Mouse (Mus musculus) lung, postnatal 14 days (tissue): ENCODE results near the gene Tnrc18.
A peak's percentile ranks its signal among the peaks of the same experiment; 100 is the strongest.

Source experiments
- DNase-seq: peaks from one replicate; pipeline ENCODE4 v3.0.0; 2021

Gene Tnrc18

DNA sequence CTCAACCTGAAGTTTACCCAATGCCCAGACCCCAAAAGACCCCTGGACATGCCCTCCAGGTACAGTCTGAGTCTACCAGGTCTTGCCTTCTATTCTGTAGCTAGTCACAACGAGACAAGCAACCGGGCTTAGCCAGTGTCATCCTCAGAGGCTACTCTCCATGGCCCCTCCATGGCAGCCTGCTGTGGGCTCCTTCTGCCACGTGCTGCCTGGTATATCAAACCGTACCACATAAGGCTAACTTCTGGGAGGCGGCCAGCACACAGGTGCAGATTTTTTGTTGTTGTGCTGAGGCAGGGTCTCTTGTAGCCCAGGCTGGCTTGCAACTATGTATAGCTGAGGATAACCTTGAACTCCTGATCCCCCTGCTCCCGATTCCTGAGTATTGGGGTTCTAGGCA is 101.4 kb downstream of the Tnrc18 start:
- no peak for DNase-seq

DNA sequence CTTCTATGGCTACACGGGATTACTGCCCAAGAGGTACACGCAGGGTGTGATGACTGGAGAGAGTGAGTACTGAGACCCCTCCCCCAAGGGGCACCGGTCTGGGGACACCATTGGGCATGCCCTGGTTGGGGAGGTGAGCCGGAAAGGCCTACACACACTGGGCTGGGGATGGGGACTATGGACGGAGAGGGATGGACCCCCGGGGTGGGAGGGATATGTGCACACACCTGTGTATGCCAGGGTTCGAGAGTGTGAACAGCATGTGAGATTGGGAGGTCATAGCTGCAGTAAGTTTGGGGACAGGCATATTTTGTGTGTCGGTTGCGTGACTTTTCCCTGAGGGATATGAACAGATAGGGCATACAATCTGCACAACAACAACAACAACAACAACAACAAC is 102.4 kb downstream of the Tnrc18 start:
- DNase-seq, result no peak

DNA sequence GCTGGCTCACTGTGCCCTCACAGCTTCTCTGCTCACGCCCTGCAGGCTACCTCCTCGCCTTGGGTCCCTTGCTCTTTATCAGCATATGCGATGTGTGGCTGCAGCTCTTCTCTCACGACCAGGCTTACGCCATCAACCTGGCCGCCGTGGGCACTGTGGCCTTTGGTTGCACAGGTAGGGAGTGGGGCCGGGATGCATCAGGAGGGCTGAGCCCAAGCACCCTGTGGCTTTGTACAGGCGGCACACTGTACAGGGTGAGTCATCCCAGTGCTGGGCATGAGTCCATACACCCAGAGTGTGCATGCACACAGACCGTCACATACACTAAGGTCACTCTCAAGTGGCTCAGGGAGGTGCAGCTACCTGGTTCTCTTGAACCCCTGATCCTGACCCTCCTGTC is 103.5 kb downstream of the Tnrc18 start:
- DNase-seq, result no peak

DNA sequence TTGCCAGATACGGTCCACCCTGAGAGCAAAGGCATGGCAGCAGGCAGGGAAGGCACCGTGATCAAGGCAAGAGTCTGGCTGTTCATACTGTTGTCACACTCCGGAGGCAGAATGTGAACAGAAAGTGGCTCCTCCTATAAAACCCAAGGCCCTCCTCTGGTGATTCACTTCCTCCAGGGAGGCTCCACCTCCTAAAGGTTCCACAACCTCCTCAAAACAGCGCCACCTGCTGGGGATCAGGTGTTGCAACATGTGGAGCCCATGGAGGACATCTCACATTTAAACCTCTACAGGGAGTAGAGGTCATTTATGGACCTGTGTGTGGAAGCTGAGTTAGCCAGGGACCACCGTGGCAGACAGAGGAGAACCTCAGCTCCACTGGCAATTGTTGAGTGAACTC is 105.1 kb downstream of the Tnrc18 start:
- no peak for DNase-seq

DNA sequence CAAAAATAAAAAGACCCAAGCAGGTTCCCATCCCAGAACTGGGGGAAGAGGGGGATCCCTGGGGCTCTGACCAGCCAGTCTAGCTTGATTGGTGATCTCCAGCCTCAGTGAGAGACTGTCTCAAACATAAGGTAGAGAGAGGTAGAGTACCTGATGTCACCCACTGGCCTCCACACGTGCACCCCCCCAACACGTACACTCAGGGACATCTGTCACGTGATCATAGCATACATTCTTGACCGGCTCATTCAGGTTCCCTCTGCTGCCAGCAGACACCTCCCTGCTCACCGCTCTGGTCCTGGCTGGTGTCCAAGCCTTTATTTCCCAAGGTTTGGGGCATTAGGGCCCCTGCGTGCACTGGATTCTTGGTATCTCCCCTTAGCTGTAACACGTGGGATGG is 108.0 kb downstream of the Tnrc18 start:
- no peak for DNase-seq

DNA sequence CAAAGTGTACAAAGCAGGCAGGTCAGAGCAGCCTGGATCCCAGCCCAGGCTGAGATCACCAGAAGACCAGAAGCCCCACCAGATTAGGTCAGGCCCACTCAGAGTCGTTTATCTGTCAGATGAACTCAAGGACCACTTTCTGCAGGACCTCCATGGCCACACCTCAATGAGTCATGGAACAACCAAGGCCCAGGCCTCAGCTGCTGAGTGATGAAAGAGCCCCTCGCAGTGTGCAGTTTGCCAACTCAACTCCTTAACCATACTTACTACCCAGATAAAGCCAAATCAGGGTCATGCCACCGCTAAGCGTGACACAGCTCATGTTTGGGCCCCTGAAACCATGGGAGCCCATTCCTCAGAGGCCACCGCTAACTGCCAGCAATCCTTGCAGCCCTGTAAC is 109.8 kb downstream of the Tnrc18 start:
- DNase-seq, result no peak

DNA sequence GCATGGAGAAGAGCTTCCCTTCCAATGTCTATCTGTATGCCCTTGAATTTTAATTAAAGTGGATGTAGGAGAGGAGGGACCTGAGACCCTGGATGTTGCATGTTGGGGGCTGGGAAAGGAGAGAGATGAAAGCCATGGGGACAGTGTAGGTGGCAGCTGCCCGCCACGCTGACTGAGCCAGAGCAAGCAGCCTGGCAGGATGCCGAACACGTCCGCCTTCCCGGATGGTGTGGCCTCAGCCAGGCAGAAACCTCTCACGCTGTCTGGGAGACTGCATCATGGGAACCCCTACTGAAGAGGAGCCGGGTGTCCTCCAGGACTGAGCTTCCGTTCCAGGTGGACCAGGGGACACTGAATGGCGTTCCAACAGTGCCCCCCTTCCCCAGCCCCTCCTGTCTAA is 113.9 kb downstream of the Tnrc18 start:
- no peak for DNase-seq

DNA sequence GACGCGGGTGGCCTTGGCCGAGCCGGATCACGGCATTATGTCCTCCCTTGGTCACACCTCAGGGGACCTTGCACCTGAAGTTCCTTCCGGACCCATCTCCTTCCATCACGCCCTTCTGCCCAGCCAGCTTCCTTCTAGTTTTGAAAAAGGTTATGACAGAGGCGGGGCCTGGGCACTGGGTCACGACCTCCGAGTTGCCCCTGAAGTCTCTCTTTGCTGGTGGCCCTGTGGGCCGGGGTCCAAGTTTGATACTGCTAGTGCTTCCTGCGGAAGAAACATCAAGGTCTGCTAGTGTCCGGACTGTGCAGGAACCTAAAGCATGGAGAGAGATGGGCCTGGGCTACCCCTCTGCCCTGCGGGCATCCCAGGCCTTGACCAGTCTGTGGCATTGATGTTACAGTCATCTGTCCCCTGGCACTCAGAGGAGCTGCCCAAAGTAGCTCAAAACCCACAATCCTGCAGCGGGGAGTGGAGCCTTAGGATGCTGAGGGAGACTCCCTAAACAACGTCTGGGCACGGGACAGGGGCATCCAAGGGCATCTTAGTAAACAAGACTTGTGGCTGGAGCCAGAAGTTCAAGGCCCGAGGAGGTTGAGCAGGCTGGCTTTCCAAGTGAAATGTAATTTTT is 114.8 kb downstream of the Tnrc18 start:
- DNase-seq, result no peak

DNA sequence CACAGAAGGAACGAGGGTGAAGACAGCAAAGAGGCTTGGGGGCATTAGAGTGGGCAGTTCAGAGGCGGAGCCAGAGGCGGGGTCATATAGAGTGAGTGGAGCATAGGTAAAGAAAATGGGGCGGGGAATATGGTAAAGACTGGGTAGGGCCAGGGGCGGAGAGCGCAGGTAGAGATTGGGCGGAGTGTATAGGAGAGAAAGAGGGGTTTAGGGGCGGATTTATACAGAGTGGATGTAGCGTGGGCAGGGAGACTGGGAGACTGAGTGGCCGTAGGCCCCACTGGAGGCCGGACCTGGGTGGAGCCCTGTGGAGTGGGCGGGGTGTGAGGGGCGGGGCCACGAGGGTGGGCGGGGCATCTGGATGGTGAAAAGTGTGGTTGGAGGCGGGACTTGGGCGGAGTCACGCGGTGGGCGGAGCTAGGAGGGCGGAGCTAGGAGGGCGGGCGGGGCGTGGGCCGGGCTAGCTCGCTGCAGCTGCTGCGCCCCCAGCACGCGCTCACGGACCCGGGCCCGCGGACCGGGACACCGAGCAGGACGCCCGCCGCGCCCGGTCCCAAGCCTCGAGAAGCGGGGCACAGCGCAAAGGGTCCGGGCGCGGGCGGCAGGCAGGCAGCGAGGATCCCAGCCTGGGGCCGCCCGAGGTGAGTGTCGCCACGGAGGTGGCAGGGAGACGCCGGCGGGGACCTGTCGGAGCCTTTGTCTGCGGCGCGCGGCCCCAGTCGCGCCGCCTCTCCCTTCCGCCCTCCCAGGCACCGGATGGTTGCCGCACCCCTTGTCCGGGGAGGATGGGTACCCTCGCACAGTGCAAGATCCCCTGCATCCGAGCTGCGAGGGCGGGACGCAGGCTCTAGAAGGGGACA is 115.6 kb downstream of the Tnrc18 start:
- DNase-seq, result peak; percentile 39

DNA sequence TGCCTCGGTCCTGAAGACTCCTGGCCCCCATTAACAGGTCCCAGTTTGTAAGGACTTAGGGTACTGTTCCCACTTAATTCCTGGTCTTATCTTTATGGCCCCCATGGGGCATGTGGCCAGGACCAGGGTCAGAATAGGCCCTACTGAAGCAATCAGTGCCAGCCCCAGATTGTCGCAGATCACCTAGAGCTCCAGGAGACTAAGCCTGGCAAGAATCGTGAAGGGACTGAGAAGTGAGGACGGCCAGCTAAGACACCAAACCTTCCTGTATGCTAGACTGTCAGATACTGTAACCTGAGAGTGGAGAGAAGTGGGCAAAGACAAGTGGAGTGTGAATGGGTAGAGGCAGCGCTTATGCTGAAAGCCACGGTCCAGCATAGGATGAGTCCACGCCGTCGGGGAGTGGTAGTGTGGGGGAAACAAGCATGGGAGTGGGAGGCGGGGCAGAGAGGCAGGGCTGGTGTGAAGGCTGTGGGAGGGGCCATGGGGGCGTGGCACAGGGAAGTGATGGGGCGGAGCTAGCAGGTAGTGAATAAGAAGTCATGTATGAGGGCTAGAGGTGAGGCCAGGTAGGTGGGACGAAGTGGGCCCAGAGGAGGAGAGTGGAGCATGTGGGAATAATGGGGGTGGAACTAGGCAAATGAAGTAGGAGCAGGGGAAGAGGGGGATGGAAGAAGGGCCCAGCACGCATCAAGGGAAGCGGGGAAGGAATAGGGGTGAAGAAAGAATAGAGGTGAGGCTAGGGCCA is 116.4 kb downstream of the Tnrc18 start:
- DNase-seq, result peak; percentile 22

DNA sequence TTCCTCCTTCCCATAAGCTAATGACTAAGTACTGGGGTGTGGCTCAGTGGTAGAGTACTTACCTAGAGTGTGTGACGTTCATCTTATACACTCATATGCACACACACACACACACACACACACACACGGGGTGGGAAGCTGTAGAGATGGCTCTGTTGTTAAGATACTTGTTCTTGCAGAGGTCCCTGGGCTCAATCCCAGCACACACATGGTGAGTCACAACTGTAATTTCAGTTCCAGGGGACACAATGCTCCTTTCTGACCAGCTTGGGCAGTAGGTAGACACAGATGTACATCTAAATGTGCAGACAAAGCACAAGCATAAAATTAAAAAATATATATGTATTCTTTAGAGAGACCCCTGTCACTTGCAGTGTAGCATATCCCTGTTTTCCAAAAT is 119.7 kb downstream of the Tnrc18 start:
- DNase-seq, result no peak

DNA sequence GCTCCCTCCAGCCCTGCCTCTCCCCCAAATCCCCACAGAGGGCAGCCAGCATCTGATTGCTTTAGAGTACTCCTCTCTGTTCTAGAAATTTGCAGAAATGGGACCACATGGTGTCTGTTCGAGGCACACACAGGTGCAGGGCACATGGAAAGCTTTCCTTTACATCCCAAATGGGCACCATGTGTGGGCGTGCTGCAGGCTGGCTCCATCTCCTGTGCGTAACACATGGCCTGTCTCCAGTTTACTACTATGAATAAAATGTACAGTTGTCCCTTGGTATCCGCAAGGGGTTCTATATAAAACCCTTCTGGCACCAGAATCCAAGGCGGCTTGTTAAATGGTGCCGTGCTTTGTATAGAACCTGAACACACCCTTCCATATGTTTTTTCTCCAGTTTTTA is 120.6 kb downstream of the Tnrc18 start:
- no peak for DNase-seq

DNA sequence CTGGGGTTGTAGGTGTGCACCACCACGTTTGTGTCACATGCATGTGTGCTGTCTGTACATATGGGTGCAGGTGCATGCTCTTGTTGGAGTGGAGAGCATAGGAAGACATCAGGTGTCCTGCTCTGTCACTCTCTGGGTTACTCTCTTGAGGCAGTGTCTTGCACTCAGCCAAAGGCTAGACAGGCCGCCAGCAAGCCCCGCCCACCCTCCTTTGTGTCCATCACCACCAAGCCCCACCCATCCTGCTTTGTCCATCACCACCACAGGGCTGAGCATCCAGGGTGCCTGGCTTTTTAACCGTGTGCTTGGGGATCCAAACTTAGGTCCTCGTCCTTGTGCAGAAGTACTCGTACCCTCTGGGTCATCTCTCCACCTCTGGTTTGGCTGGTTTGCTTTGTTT is 121.2 kb downstream of the Tnrc18 start:
- no peak for DNase-seq

DNA sequence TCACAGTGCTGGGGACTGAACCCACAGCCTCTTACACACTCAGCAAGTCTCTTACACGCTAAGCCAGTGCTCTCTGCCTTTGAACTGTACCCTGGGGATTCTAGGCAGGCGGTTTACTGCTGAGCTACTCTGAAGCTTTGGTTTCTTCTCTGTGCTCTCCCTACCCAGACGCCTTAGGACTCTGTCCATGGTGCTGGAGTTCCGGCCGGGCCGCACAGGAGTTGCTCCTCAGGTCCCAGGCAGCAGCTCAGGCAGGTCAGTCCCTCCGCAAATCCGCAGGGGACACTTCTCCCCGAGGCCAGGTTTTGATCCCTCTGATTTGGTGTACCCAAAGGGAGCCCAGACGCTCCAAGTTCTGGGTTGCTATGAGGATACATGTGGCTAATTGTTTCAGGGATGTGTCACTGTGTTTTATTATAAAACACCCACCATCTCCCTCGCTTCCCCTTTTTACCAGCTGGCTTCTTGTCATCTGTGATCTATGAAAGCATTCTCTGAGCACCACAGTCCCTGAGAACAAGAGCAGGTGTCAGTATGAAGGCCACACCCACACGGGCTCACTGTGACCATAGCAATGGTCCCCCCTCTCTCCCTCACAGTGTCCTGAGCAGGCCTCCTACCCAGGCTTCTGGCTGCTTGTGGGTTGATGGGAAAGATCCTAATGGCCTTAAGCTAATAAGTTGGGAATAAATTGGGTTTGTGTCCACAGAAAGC is 122.7 kb downstream of the Tnrc18 start:
- DNase-seq, result peak; percentile 71

DNA sequence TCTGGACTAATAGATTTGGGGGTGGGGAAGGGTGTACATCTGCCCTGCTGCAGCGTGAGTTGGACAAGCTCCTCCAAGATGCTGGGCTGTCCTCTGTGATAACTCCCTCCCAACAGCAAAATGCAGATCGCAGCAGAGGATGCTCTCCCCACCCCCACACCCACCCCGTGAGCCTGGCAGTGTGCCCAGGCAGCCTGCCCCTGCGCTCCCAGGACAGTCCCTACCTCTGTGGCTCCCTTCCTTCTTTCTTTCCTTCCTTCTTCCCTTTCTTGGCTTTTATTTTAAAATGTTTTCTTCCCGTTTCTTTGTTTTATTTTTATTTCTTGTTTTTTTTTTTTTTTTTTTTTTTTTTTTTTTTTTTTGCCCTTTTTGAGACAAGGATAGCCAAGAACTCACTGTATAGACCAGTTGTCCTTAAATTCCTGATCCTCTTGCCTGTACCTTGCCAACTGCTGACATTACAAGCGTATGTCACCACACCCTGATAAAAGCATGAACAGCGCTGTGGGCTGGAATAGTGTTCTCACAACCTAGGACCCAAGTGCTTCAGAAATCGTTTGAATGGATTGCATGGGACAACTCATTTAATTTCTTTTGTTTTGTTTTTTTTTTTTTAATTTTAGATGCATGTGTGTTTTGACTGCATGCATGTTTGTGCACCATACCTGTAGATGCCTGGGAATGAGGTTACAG is 123.6 kb downstream of the Tnrc18 start:
- no peak for DNase-seq

DNA sequence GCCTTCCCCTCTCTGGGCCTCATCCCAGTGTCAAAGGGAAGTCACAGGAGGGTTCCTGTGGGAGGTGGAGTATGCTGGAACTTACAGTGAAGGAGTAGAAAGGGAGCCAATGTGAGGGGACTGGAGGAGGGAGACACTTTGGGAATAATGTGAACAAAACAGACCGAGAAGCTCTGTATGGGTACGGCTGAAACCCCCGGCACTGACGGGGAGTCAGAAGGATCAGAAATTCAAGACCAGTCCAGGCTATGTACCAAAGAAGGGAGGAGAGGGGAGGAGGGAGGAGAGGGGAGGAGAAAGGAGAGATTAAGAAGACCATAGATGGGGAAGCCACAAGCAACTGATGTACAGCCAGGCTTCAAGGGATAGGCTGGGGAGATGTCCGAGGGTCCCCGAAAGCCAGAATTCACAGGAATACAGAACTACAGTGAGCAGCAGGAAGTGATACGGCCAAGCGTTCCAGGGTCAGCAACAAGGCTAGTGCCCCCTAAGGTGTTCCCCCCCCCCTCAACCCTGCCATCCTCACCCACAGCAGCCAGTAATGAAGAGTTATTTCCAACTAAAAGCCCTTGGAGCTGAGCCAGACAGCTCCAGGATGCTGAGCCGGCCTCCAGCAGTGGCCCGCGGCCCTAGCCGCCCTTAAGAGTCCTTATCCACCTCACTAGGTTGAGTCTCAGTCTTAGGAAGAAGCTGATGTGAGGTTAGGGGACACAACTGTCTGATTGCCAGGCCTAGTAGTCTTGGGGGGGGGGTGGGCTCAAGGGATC is 124.3 kb downstream of the Tnrc18 start:
- DNase-seq, result no peak

DNA sequence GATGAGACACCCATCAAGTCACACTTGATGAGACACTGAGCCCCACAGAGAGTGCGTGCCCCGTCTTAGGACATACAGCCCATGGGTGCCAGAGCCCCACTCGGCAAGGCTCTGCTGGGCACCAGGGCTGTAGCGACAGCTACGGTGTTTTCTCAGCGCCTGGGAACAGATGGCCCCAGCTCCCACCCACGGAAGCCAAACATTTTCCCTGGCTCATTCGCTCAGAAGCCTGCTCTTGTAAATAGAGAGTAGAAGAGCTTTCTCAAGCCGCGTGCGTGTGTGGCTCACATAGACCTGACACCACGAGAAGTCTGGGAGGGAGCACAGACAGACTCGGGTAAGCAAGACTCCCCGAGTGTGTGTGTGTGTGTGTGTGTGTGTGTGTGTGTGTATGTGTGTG is 125.2 kb downstream of the Tnrc18 start, which contains the start of gene Slc29a4:
Slc29a4 (plus strand) TSS at position 265 of the 400 bp plus-strand sequence.
- no peak for DNase-seq

DNA sequence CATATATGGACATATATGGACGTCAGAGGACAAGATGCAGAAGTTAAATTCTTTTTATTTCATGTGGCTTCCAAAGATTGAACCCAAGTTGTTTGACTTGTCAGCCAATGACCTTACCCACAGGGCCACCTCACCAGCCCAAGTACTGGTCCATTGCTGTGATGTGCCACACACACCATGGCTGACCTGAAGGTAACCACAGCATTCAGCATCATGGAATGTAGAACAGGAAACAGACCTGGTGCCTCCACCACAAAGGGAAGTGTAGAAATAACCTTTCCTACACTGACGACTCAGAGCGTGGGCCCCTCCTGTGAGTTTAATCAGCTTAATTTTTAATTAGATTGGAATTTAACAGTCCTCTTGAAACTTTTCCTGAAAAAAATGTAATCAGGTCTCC is 127.1 kb downstream of the Tnrc18 start:
- DNase-seq, result no peak

DNA sequence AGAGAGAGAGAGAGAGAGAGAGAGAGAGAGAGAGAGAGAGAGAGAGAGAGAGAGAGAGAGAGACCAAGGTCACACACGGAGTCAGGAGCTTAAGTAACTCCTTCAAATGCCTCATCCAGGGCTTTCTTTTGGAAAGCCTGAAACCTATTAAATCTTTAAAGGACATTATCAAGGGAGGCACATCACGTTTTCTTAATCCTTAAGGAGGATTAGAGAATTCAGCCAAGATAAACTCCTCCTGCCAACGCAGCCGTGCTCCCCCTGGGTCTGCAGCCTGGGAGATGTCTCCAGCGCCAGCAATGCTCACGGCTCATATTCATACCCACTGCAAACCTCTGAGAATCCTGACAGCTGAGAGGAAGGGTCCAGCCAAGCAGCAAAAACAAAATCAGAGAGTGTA is 128.6 kb downstream of the Tnrc18 start:
- DNase-seq, result no peak

DNA sequence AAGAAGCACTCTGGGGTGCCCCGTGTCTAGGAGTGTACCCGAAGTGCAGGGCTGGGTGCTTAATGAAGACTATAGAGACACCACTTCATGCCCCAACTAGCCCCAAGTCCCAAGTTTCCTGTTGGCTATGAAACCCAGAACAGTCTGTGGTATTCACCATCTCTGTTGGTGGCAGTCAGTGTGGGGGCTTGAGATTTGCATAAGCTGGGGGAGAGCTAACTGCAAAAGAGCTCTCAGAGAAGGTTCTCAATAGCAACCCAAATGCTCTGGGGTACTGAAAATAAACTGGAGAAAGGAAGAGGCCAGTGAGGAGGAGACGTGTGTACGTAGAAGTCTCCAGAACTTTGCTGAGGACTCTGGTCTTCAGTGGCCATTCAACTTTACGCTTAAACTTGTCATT is 134.9 kb downstream of the Tnrc18 start:
- DNase-seq, result no peak

DNA sequence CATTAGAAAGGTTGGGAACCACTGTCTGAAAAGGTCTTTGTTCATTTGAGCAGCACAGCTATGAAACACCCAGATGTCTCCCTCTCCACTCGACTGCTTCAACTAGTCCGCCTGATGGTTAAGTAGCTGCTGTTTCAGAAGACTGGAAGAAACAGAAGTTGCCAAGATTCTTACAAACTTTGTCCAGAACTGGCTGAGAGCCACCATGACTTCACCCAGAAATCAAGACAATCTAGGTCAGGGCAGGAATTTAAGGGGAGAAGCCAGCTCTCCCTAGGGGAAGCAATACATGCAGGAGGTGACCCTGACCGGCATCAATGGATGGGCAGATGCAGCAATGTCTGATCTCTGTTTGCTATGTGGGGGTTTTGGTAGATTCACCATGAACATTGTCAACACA is 135.6 kb downstream of the Tnrc18 start:
- DNase-seq, result no peak

DNA sequence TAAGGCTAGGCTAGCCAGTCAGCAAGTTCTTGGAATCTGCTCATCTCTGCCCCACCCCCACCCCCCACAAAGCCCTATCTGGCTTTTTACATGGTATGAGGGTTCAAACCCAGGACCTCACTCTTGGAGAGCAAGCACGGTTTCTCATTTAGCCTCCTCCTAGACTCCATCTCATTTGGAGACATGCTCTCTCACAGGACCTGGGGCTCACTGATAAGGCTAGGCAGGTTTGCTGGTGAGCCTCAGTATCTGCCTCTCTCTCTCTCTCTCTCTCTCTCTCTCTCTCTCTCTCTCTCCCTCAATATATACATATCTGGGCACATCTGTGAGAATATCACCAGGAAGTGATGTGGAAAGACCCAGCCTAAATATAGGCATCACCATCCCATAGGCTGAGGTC is 138.4 kb downstream of the Tnrc18 start:
- no peak for DNase-seq
